Mouse (Mus musculus) T-cell, adult 2 months (primary cell): ENCODE measurements around the gene Myo6.

Source experiments
- DNase-seq: peaks from one replicate; pipeline ENCODE4 v3.0.0; 2022; ENCODE audit warnings: low spot score

Gene Myo6

GRCm38 (mm10) chr9:80181692-80182091 lies 16.9 kb downstream of the Myo6 start:
- no peak for DNase-seq

- no peak for DNase-seq
Observed at GRCm38 (mm10) chr9:80184138-80184537, 19.3 kb downstream of the Myo6 start.

GRCm38 (mm10) chr9:80185737-80186136 lies 20.9 kb downstream of the Myo6 start:
- DNase-seq = no peak

GRCm38 (mm10) chr9:80186693-80187092 lies 21.9 kb downstream of the Myo6 start:
- no peak for DNase-seq

GRCm38 (mm10) chr9:80188324-80188893 lies 23.6 kb downstream of the Myo6 start:
- DNase-seq = no peak

- DNase-seq = no peak
Observed at GRCm38 (mm10) chr9:80191240-80191639, 26.4 kb downstream of the Myo6 start.

- DNase-seq = no peak
Observed at GRCm38 (mm10) chr9:80192324-80192723, 27.5 kb downstream of the Myo6 start.

- DNase-seq = no peak
Observed at GRCm38 (mm10) chr9:80194446-80194845, 29.6 kb downstream of the Myo6 start.

GRCm38 (mm10) chr9:80196161-80196560 lies 31.3 kb downstream of the Myo6 start:
- DNase-seq = no peak

GRCm38 (mm10) chr9:80197233-80197632 lies 32.4 kb downstream of the Myo6 start:
- DNase-seq = no peak

GRCm38 (mm10) chr9:80200855-80201254 lies 36.0 kb downstream of the Myo6 start:
- DNase-seq = no peak

GRCm38 (mm10) chr9:80202374-80203060 lies 37.7 kb downstream of the Myo6 start:
- DNase-seq = no peak

GRCm38 (mm10) chr9:80208681-80209080 lies 43.9 kb downstream of the Myo6 start:
- DNase-seq = no peak

GRCm38 (mm10) chr9:80209459-80209858 lies 44.6 kb downstream of the Myo6 start:
- DNase-seq = no peak

- DNase-seq = no peak
Observed at GRCm38 (mm10) chr9:80210096-80210495, 45.3 kb downstream of the Myo6 start.

- DNase-seq = no peak
Observed at GRCm38 (mm10) chr9:80213428-80213827, 48.6 kb downstream of the Myo6 start.

- no peak for DNase-seq
Observed at GRCm38 (mm10) chr9:80215502-80215901, 50.7 kb downstream of the Myo6 start.

- DNase-seq = no peak
Observed at GRCm38 (mm10) chr9:80216786-80217501, 52.1 kb downstream of the Myo6 start.

GRCm38 (mm10) chr9:80218718-80219117 lies 53.9 kb downstream of the Myo6 start:
- no peak for DNase-seq

- no peak for DNase-seq
Observed at GRCm38 (mm10) chr9:80223989-80224635, 59.3 kb downstream of the Myo6 start.

- no peak for DNase-seq
Observed at GRCm38 (mm10) chr9:80226579-80227325, 61.9 kb downstream of the Myo6 start.

GRCm38 (mm10) chr9:80233831-80234455 lies 69.1 kb downstream of the Myo6 start:
- DNase-seq = no peak
